Mouse (Mus musculus) liver, embryonic 14.5 days (tissue): Measurements from ENCODE around the gene Rab3c. TPM values are rescaled to one million over a fixed set of nuclear protein-coding genes. Genes with fewer than 3 reads are reported as not detected.

Source experiments
- ATAC-seq: fragments of 200-750 bp; cut with Nextera tagmentation; 2 replicates; pipeline ENCODE4 v1.8.0; 2017; ENCODE audit warnings: moderate number of reproducible peaks, mild to moderate bottlenecking, moderate library complexity; ENCODE audit not compliant: insufficient read depth
- DNase-seq, 3 experiments: peaks; one replicate each; pipeline ENCODE4 v3.0.0-alpha.2; 2012 to 2013; ENCODE audit warnings: low read depth in 3 of 3, low spot score in 3 of 3
- H3K27ac ChIP-seq: fragments of 300-500 bp; sonication (generic); 2 replicates; pipeline ENCODE4 v1.5.1; 2014; ENCODE audit warnings: moderate library complexity, mild to moderate bottlenecking, control low read depth, inconsistent platforms
- H3K27me3 ChIP-seq: fragments of 300-500 bp; sonication (generic); 2 replicates; pipeline ENCODE4 v1.6.1; 2014; ENCODE audit warnings: mild to moderate bottlenecking, low read length, moderate library complexity; ENCODE audit not compliant: control insufficient read depth, insufficient read depth
- H3K36me3 ChIP-seq: fragments of 300-500 bp; sonication (generic); replicated peaks from 2 replicates; pipeline ENCODE4 v1.6.1; 2014; ENCODE audit warnings: low read depth; ENCODE audit not compliant: control insufficient read depth, insufficient read depth
- H3K4me1 ChIP-seq, 2 experiments: fragments of 200-500 bp in 1 of 2; fragments of 300-500 bp in 1 of 2; sonication (generic) in 1 of 2; replicated peaks; 2 replicates each; pipeline ENCODE4 v1.6.1; 2012 to 2014; ENCODE audit warnings: antibody characterized with exemption in 1 of 2, inconsistent platforms in 1 of 2, low read length in 1 of 2; ENCODE audit not compliant: control insufficient read depth in 2 of 2, insufficient read depth in 2 of 2
- H3K4me2 ChIP-seq: fragments of 300-500 bp; sonication (generic); 2 replicates; pipeline ENCODE4 v1.6.1; 2014; ENCODE audit warnings: low read depth, mild to moderate bottlenecking, control low read depth, moderate library complexity
- H3K4me3 ChIP-seq, 2 experiments: fragments of 200-500 bp in 1 of 2; fragments of 300-500 bp in 1 of 2; sonication (generic) in 1 of 2; 2 replicates each; pipeline ENCODE4 v1.5.1; 2012 to 2014; ENCODE audit warnings: low read depth in 2 of 2, low read length in 2 of 2, mild to moderate bottlenecking in 2 of 2, control low read depth in 1 of 2, inconsistent platforms in 1 of 2, moderate library complexity in 1 of 2; ENCODE audit not compliant: insufficient read depth in 1 of 2
- H3K9ac ChIP-seq: fragments of 300-500 bp; sonication (generic); replicated peaks from 2 replicates; pipeline ENCODE4 v1.6.1; 2014; ENCODE audit warnings: mild to moderate bottlenecking, control low read depth, moderate library complexity
- H3K9me3 ChIP-seq: fragments of 300-500 bp; sonication (generic); 2 replicates; pipeline ENCODE4 v1.6.1; 2016; ENCODE audit warnings: low read length, mixed read lengths; ENCODE audit not compliant: control insufficient read depth
- CTCF ChIP-seq: IDR thresholded peaks from 2 replicates; pipeline ENCODE4 v1.5.1; 2016; ENCODE audit warnings: antibody characterized with exemption, low read depth, control low read depth
- EP300 ChIP-seq: IDR thresholded peaks from 2 replicates; pipeline ENCODE4 v1.6.1; 2016; ENCODE audit warnings: antibody characterized with exemption, low read depth
- WGBS: fragments of 180-500 bp; shearing (Covaris S2); extraction: QIAGEN DNeasy Blood & Tissue Kit; methylation state at CpG from one replicate; pipeline ENCODE4 v1.1.7; 2014; ENCODE audit not compliant: insufficient replicate concordance; 5-methylcytosine and 5-hydroxymethylcytosine counted together
- polyA plus RNA-seq, 2 experiments: library from polyadenylated mRNA; depleted of rRNA in 1 of 2; stranded (reverse) in 1 of 2; unstranded in 1 of 2; fragments of >200 nt; fragmentation: Nextera tagmentation in 1 of 2; extraction: Ambion mirVana in 1 of 2; gene quantifications; 2 replicates each; pipeline versions ENCODE4 v1.2.1 to v1.2.3; 2012 to 2014

Gene Rab3c
- polyA plus RNA-seq, 2 experiments: under 0.01 TPM; not detected in 1

DNA sequence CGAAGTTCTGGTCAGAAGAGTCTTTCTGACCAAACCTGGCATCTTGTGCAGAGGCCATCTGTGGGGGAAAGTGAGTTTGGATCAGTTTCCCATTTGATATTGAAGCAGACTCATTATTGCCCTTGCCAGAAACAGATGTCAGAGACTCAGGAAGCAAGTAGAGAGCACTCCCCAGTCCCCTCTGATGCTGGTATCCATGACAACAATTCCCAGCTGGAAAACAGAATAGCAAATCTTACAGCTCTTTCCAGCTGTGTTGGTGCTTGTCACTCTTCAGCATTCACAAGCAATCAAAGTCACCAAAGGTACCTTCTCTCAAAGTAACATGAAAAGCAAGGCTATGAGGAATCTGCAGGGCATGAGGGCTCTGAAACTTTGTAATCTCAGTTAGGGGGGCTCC is 20.1 kb downstream of the Rab3c start:
- no peaks in the 10 kb centered on the region for H3K9me3 ChIP-seq
- no peak overlapping the region for H3K4me3 ChIP-seq
- no peak for DNase-seq
- no peaks in the 10 kb centered on the region for H3K27me3 ChIP-seq
- no peak for TF ChIP-seq EP300
- no peak for TF ChIP-seq CTCF
- WGBS: 22% methylated on average over 1 of the region's 1 CpGs
- H3K4me1 ChIP-seq: no peaks in the 10 kb centered on the region
- H3K27ac ChIP-seq: no peak overlapping the region
- no peak overlapping the region for H3K4me2 ChIP-seq
- H3K9ac ChIP-seq: no peak overlapping the region
- H3K36me3 ChIP-seq: no peaks in the 10 kb centered on the region
- ATAC-seq: no peak

DNA sequence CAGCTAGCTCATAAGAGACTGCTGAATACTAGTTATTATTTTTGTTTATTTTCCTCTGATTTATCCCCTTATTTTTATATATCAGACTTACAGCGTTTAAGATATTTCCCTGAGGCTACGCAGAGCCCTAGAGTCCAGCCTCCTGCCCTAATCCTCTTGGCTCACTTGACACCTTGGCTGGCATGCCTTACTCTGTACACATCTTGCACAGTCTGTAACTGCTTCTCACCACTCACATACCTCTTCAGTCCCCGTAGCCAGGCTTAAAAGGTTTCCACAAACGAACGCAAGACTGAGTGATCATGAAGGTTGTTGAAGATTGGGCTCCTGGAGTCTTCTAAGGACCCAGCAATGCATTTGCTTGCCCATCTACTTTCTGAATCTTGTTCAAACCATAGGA is 29.3 kb downstream of the Rab3c start:
- WGBS: 70% methylated on average over 5 of the region's 5 CpGs
- Histone ChIP-seq H3K36me3 (no peaks in the 10 kb centered on the region), H3K9ac (no peak overlapping the region), H3K27ac (no peak overlapping the region), H3K9me3 (no peaks in the 10 kb centered on the region), H3K4me3 (no peak overlapping the region), H3K27me3 (no peaks in the 10 kb centered on the region), H3K4me2 (no peak overlapping the region), H3K4me1 (no peaks in the 10 kb centered on the region)
- TF ChIP-seq EP300 (no peak), CTCF (no peak)
- ATAC-seq (no peak), DNase-seq (no peak)

DNA sequence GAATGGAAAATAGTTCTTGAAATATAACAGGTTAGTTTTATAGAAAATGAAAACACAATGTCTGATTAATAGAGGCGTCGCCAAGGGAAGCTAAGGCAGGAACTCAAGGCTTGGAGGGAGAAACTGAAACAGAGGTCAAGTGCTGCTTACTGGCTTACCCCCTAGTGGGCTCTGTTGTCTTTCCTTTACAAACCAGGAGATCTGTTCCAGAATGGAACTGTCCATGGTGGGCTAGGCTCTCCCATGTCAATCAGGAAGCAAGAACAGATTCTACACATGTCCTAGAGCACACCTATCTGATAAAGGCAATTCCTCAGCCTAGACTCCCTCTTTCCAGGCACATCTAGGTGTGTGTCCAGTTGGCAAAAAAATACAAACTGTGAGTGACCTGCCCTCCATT is 32.3 kb downstream of the Rab3c start:
- no peak for TF ChIP-seq EP300
- TF ChIP-seq CTCF: no peak
- Histone ChIP-seq H3K27ac (no peak overlapping the region), H3K4me1 (no peaks in the 10 kb centered on the region), H3K9ac (no peak overlapping the region), H3K4me2 (no peak overlapping the region), H3K4me3 (no peak overlapping the region), H3K27me3 (no peaks in the 10 kb centered on the region), H3K9me3 (no peaks in the 10 kb centered on the region), H3K36me3 (no peaks in the 10 kb centered on the region)
- DNase-seq (no peak), ATAC-seq (no peak)
- 59% methylated on average over 2 of the region's 2 CpGs for WGBS

DNA sequence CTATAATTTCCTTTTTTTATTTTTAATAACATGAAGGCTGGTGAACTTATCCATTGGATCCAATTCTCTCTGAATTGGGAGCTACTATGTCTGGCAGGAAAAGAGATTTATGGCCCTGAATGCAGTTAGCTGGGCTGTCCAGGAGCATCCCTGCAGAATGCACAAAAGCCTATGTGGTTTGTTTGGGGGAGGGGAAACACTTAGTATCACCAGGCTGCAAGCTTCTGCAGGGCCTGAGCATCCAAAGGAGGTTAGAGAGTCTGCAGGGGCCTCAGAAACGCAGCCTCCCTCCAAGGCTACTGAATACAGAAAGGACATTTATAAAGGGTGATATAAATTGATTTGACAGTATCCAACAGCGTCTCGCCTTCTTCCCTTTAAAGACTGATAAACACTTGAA is 41.8 kb downstream of the Rab3c start:
- H3K4me2 ChIP-seq: no peak overlapping the region
- no peak for ATAC-seq
- no peaks in the 10 kb centered on the region for H3K27me3 ChIP-seq
- H3K4me1 ChIP-seq: no peaks in the 10 kb centered on the region
- no peak overlapping the region for H3K9ac ChIP-seq
- WGBS: 47% methylated on average over 3 of the region's 3 CpGs
- no peak overlapping the region for H3K4me3 ChIP-seq
- no peak overlapping the region for H3K27ac ChIP-seq
- no peaks in the 10 kb centered on the region for H3K9me3 ChIP-seq
- no peaks in the 10 kb centered on the region for H3K36me3 ChIP-seq
- no peak for DNase-seq
- TF ChIP-seq EP300 (no peak), CTCF (no peak)

DNA sequence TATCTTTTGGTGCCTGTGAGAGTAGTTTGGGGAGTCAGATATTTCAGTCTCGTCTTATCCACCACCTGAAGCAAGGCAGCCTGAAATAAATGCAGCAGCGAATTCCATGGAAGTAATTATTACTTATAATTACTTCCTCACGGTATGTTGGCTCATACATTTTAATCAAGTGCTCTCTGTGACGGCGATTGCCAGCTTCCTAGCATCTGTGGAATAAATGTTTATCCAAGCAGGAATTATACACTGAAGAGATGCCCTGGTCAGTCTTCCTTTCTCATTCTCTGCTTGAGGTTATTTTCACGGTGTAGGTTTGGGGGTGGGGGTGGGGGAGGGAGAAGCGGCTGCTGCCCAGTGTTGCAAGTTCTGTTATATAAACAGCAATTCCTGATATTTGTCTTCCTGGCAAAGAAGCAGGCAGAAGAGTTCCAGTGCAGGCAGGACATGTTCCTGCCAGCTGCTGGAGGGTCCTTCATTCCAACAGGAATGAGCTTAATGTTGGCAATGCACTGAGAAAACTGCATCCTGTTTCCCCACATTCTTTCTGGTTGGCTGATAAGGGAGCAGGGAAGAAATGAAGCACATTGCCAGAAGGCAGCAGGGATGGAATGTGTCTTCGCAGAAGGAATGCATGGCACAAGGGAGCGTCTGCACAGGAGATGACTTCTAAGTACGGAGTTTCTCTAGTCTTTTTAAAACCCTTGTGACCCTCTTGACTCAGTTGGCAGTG is 43.4 kb downstream of the Rab3c start:
- DNase-seq (no peak), ATAC-seq (no peak)
- 37% methylated on average over 10 of the region's 10 CpGs for WGBS
- no peaks in the 10 kb centered on the region for H3K27me3 ChIP-seq
- H3K27ac ChIP-seq: no peak overlapping the region
- H3K36me3 ChIP-seq: no peaks in the 10 kb centered on the region
- H3K9ac ChIP-seq: no peak overlapping the region
- no peak for TF ChIP-seq EP300
- no peak for TF ChIP-seq CTCF
- H3K4me2 ChIP-seq: no peak overlapping the region
- no peaks in the 10 kb centered on the region for H3K4me1 ChIP-seq
- H3K4me3 ChIP-seq: no peak overlapping the region
- H3K9me3 ChIP-seq: no peaks in the 10 kb centered on the region
